Mouse (Mus musculus): ENCODE data around the gene Rab30. TPM values are rescaled to one million over a fixed set of nuclear protein-coding genes. Genes with fewer than 3 reads are reported as not detected.

The Rab30 gene
- polyA plus RNA-seq (2015; fragmentation: Nextera tagmentation; extraction: Ambion mirVana), result 3.1 and 4.0 TPM in 2 replicates

GRCm38 (mm10) chr7:92741152-92741860 lies at the start of gene Rab30:
Rab30 (plus strand) TSS chr7:92741603.
- H3K27ac ChIP-seq (ENCODE audit: low read length), result peak within 1 kb of the TSS; percentile 97
- DNase-seq (ENCODE audit: low spot score) (peak; percentile 100), ATAC-seq (peak; percentile 100)
- H3K27me3 ChIP-seq (replicated peaks; ENCODE audit: insufficient read depth, low read length), result no peaks in the 10 kb centered on the region
- TF ChIP-seq EP300 (IDR thresholded peaks at IDR 0.05) (no peak; the same call in 1 of the 2 replicates), CTCF (IDR thresholded peaks at IDR 0.05) (peak; percentile 40; the same call in 1 of the 2 replicates)
- peaks cover 3% of the 10 kb centered on the region; the same call in 1 of the 2 replicates for H3K4me1 ChIP-seq (ENCODE audit: insufficient read depth, low read depth, low read length)
- H3K9me3 ChIP-seq (ENCODE audit: low read length), result no peaks in the 10 kb centered on the region
- under 1% methylated on average over 37 of the region's 38 CpGs for WGBS
- no peaks in the 10 kb centered on the region for H3K36me3 ChIP-seq (ENCODE audit: insufficient read depth, low read length)
- H3K4me3 ChIP-seq (ENCODE audit: low read depth, low read length), result peak within 1 kb of the TSS; percentile 92
- H3K4me2 ChIP-seq (replicated peaks; ENCODE audit: low read depth, low read length), result peak within 1 kb of the TSS; percentile 81
- peak within 1 kb of the TSS; percentile 92 for H3K9ac ChIP-seq (replicated peaks; ENCODE audit: low read depth)

DNA sequence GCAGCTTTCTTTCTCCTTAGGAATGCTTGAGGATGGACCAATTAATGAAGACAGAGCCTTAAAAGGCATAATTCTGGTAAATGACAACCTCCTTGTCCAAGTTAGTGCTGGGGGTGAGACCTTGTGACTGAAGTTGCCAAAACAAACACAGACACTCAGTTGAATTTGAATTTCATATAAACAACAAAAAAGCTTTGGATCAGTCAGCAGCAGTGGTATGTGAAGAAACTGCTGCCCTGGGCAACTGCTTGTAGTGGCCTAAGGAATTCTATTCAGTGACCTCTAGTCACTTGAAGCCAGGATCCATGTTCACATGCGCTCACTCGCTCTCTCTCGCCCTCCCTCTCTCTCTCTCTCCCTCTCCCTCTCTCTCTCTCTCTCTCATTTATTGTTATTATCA lies 45.0 kb upstream of the Rab30 start:
- no peak overlapping the region for H3K27ac ChIP-seq (ENCODE audit: low read length)
- no peak overlapping the region for H3K4me2 ChIP-seq (replicated peaks; ENCODE audit: low read depth, low read length)
- H3K4me1 ChIP-seq (ENCODE audit: insufficient read depth, low read depth, low read length), result no peaks in the 10 kb centered on the region
- DNase-seq (ENCODE audit: low spot score), result peak; percentile 8
- H3K27me3 ChIP-seq (replicated peaks; ENCODE audit: insufficient read depth, low read length), result no peaks in the 10 kb centered on the region
- no peaks in the 10 kb centered on the region for H3K9me3 ChIP-seq (ENCODE audit: low read length)
- no peak for ATAC-seq
- H3K4me3 ChIP-seq (ENCODE audit: low read depth, low read length), result no peak overlapping the region
- TF ChIP-seq EP300 (IDR thresholded peaks at IDR 0.05) (no peak), CTCF (IDR thresholded peaks at IDR 0.05) (no peak)
- WGBS, result 64% methylated on average over 3 of the region's 3 CpGs
- H3K9ac ChIP-seq (replicated peaks; ENCODE audit: low read depth), result no peak overlapping the region
- no peaks in the 10 kb centered on the region for H3K36me3 ChIP-seq (ENCODE audit: insufficient read depth, low read length)

DNA sequence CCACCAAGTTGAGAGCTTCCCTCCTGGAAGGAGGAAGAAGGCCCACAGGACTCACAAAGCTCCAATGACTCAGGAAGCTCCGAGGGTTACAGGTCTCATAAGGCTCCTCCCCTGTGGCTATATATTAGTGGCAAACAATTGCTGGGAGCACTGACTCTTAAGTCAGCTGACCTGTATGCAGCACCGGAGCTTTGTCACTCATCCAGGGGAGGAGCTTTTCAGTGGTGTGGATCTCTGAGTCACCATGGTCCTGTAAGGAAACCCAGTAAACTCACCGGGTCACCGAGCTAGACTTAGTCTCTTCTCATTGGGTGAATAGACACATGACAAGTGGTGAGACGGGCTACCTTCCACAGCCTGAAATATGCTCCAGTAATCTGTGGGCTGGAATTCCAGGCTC lies 42.6 kb upstream of the Rab30 start:
- Histone ChIP-seq H3K9ac (replicated peaks; ENCODE audit: low read depth) (no peak overlapping the region), H3K9me3 (ENCODE audit: low read length) (no peaks in the 10 kb centered on the region), H3K36me3 (ENCODE audit: insufficient read depth, low read length) (no peaks in the 10 kb centered on the region), H3K27ac (ENCODE audit: low read length) (no peak overlapping the region), H3K4me3 (ENCODE audit: low read depth, low read length) (no peak overlapping the region), H3K4me1 (ENCODE audit: insufficient read depth, low read depth, low read length) (no peaks in the 10 kb centered on the region), H3K27me3 (replicated peaks; ENCODE audit: insufficient read depth, low read length) (no peaks in the 10 kb centered on the region), H3K4me2 (replicated peaks; ENCODE audit: low read depth, low read length) (no peak overlapping the region)
- WGBS, result 63% methylated on average over 5 of the region's 5 CpGs
- DNase-seq (ENCODE audit: low spot score), result peak; percentile 13
- no peak for TF ChIP-seq EP300 (IDR thresholded peaks at IDR 0.05)
- no peak for TF ChIP-seq CTCF (IDR thresholded peaks at IDR 0.05)
- peak; percentile 33 for ATAC-seq

- WGBS, result 49% methylated on average over 1 of the region's 1 CpGs
- ATAC-seq, result no peak
- no peaks in the 10 kb centered on the region for H3K9me3 ChIP-seq (ENCODE audit: low read length)
- H3K27me3 ChIP-seq (replicated peaks; ENCODE audit: insufficient read depth, low read length), result no peaks in the 10 kb centered on the region
- H3K4me2 ChIP-seq (replicated peaks; ENCODE audit: low read depth, low read length), result no peak overlapping the region
- no peak overlapping the region for H3K27ac ChIP-seq (ENCODE audit: low read length)
- TF ChIP-seq CTCF (IDR thresholded peaks at IDR 0.05) (no peak), EP300 (IDR thresholded peaks at IDR 0.05) (no peak)
- H3K36me3 ChIP-seq (ENCODE audit: insufficient read depth, low read length), result no peaks in the 10 kb centered on the region
- no peak for DNase-seq (ENCODE audit: low spot score)
- no peak overlapping the region for H3K9ac ChIP-seq (replicated peaks; ENCODE audit: low read depth)
- no peak overlapping the region for H3K4me3 ChIP-seq (ENCODE audit: low read depth, low read length)
- H3K4me1 ChIP-seq (ENCODE audit: insufficient read depth, low read depth, low read length), result no peaks in the 10 kb centered on the region
Observed at GRCm38 (mm10) chr7:92703661-92704060, 37.7 kb upstream of the Rab30 start.

DNA sequence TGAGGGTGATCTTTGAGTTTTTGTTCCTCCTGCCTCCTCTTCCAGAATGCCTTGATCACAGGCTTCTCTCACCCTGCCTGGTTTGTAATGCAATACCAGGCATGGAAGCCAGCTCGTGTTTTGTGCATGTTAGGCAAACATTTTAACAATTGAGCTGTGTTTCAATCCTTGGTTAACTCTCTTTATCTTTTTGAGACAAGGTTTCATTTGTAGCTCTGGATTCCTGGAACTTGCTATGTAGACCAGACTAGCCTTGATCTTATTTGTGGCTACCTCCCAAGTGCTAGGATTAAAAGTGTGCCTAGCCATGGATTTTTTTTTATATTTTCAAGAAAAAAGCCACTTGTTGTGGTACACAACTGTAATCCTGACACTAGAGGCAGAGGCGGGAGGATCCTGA lies 35.9 kb upstream of the Rab30 start:
- Histone ChIP-seq H3K4me2 (replicated peaks; ENCODE audit: low read depth, low read length) (no peak overlapping the region), H3K27me3 (replicated peaks; ENCODE audit: insufficient read depth, low read length) (no peaks in the 10 kb centered on the region), H3K36me3 (ENCODE audit: insufficient read depth, low read length) (no peaks in the 10 kb centered on the region), H3K9ac (replicated peaks; ENCODE audit: low read depth) (no peak overlapping the region), H3K4me3 (ENCODE audit: low read depth, low read length) (no peak overlapping the region), H3K27ac (ENCODE audit: low read length) (no peak overlapping the region), H3K4me1 (ENCODE audit: insufficient read depth, low read depth, low read length) (no peaks in the 10 kb centered on the region), H3K9me3 (ENCODE audit: low read length) (no peaks in the 10 kb centered on the region)
- DNase-seq (ENCODE audit: low spot score), result no peak
- WGBS, result 63% methylated on average over 2 of the region's 2 CpGs
- no peak for TF ChIP-seq EP300 (IDR thresholded peaks at IDR 0.05)
- TF ChIP-seq CTCF (IDR thresholded peaks at IDR 0.05), result no peak
- no peak for ATAC-seq

DNA sequence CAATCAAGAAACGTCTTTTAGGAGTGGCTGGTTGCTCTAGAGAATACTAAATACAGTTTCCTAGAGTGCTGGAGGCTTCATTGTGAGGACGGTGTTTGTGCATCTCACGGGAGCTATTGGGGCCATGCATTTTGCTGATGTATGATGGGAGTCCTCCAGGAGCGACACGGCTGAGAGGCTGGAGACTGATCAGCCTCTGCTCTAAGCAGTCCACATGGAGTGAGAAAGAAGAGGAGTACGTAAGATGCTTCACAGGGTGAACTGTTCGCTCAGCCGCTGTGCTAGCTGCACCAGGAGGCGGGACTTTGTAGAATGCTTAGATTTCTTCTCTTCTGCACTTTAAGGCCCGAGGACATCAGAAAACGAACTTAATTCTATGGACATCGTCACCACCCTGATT lies 34.7 kb upstream of the Rab30 start:
- 63% methylated on average over 12 of the region's 12 CpGs for WGBS
- H3K4me3 ChIP-seq (ENCODE audit: low read depth, low read length), result no peak overlapping the region
- H3K36me3 ChIP-seq (ENCODE audit: insufficient read depth, low read length), result no peaks in the 10 kb centered on the region
- DNase-seq (ENCODE audit: low spot score), result no peak
- H3K9me3 ChIP-seq (ENCODE audit: low read length), result no peaks in the 10 kb centered on the region
- H3K4me1 ChIP-seq (ENCODE audit: insufficient read depth, low read depth, low read length), result no peaks in the 10 kb centered on the region
- no peak overlapping the region for H3K4me2 ChIP-seq (replicated peaks; ENCODE audit: low read depth, low read length)
- no peak overlapping the region for H3K27ac ChIP-seq (ENCODE audit: low read length)
- no peak for TF ChIP-seq EP300 (IDR thresholded peaks at IDR 0.05)
- no peak for TF ChIP-seq CTCF (IDR thresholded peaks at IDR 0.05)
- no peaks in the 10 kb centered on the region for H3K27me3 ChIP-seq (replicated peaks; ENCODE audit: insufficient read depth, low read length)
- H3K9ac ChIP-seq (replicated peaks; ENCODE audit: low read depth), result no peak overlapping the region
- ATAC-seq, result no peak

Measured in lung, postnatal 0 days (tissue).